Mouse (Mus musculus): ENCODE results near the gene Slc12a6.

The Slc12a6 gene

GRCm38 (mm10) chr2:112367222-112367621 is 101.6 kb downstream of the Slc12a6 start:
- in situ Hi-C loops (cut with MboI; ENCODE audit: low pct_unique_long_range_greater_than_20kb in 1 of 2, low sequenced_read_pairs in 2 of 2, unreplicated experiment in 1 of 2) = no loop called here

- in situ Hi-C loops (cut with MboI; ENCODE audit: low pct_unique_long_range_greater_than_20kb in 1 of 2, low sequenced_read_pairs in 2 of 2, unreplicated experiment in 1 of 2) = no loop called here
Observed at GRCm38 (mm10) chr2:112367726-112368673, 102.4 kb downstream of the Slc12a6 start, which contains the start of gene Emc4. Gene Emc4 (minus strand): TSS chr2:112368027.

- in situ Hi-C loops (cut with MboI; ENCODE audit: low pct_unique_long_range_greater_than_20kb in 1 of 2, low sequenced_read_pairs in 2 of 2, unreplicated experiment in 1 of 2) = loop anchor here (10.0 kb wide), 2 partner anchors 115 to 125 kb away; partner anchors contain the start of genes Aven (in 1 of the 2) and Chrm5 (in 1 of the 2)
Observed at GRCm38 (mm10) chr2:112369941-112370340, 104.3 kb downstream of the Slc12a6 start.

- in situ Hi-C loops (cut with MboI; ENCODE audit: low pct_unique_long_range_greater_than_20kb in 1 of 2, low sequenced_read_pairs in 2 of 2, unreplicated experiment in 1 of 2) = loop anchor here (10.0 kb wide), 2 partner anchors 112 to 122 kb away; partner anchors contain the start of genes Aven (in 1 of the 2) and Chrm5 (in 1 of the 2)
Observed at GRCm38 (mm10) chr2:112373141-112373540, 107.5 kb downstream of the Slc12a6 start.

GRCm38 (mm10) chr2:112374610-112375009 is 109.0 kb downstream of the Slc12a6 start:
- in situ Hi-C loops (cut with MboI; ENCODE audit: low pct_unique_long_range_greater_than_20kb in 1 of 2, low sequenced_read_pairs in 2 of 2, unreplicated experiment in 1 of 2) = loop anchor here (10.0 kb wide), 2 partner anchors 110 to 120 kb away; partner anchors contain the start of genes Aven (in 1 of the 2) and Chrm5 (in 1 of the 2)

- in situ Hi-C loops (cut with MboI; ENCODE audit: low pct_unique_long_range_greater_than_20kb in 1 of 2, low sequenced_read_pairs in 2 of 2, unreplicated experiment in 1 of 2) = loop anchor here (10.0 kb wide), 2 partner anchors 106 to 116 kb away; partner anchors contain the start of genes Aven (in 1 of the 2) and Chrm5 (in 1 of the 2)
Observed at GRCm38 (mm10) chr2:112378973-112379898, 113.6 kb downstream of the Slc12a6 start, which contains the start of gene Katnbl1. Gene Katnbl1 (plus strand): TSS chr2:112379211.

GRCm38 (mm10) chr2:112380131-112380530 is 114.5 kb downstream of the Slc12a6 start:
- in situ Hi-C loops (cut with MboI; ENCODE audit: low pct_unique_long_range_greater_than_20kb in 1 of 2, low sequenced_read_pairs in 2 of 2, unreplicated experiment in 1 of 2) = no loop called here

GRCm38 (mm10) chr2:112381219-112381618 is 115.6 kb downstream of the Slc12a6 start:
- in situ Hi-C loops (cut with MboI; ENCODE audit: low pct_unique_long_range_greater_than_20kb in 1 of 2, low sequenced_read_pairs in 2 of 2, unreplicated experiment in 1 of 2) = no loop called here

- in situ Hi-C loops (cut with MboI; ENCODE audit: low pct_unique_long_range_greater_than_20kb in 1 of 2, low sequenced_read_pairs in 2 of 2, unreplicated experiment in 1 of 2) = no loop called here
Observed at GRCm38 (mm10) chr2:112390843-112391242, 125.2 kb downstream of the Slc12a6 start.

- in situ Hi-C loops (cut with MboI; ENCODE audit: low pct_unique_long_range_greater_than_20kb in 1 of 2, low sequenced_read_pairs in 2 of 2, unreplicated experiment in 1 of 2) = no loop called here
Observed at GRCm38 (mm10) chr2:112391346-112392000, 125.8 kb downstream of the Slc12a6 start.

- in situ Hi-C loops (cut with MboI; ENCODE audit: low pct_unique_long_range_greater_than_20kb in 1 of 2, low sequenced_read_pairs in 2 of 2, unreplicated experiment in 1 of 2) = no loop called here
Observed at GRCm38 (mm10) chr2:112392689-112393088, 127.1 kb downstream of the Slc12a6 start.

GRCm38 (mm10) chr2:112393958-112394357 is 128.3 kb downstream of the Slc12a6 start:
- in situ Hi-C loops (cut with MboI; ENCODE audit: low pct_unique_long_range_greater_than_20kb in 1 of 2, low sequenced_read_pairs in 2 of 2, unreplicated experiment in 1 of 2) = no loop called here

GRCm38 (mm10) chr2:112396649-112397048 is 131.0 kb downstream of the Slc12a6 start:
- in situ Hi-C loops (cut with MboI; ENCODE audit: low pct_unique_long_range_greater_than_20kb in 1 of 2, low sequenced_read_pairs in 2 of 2, unreplicated experiment in 1 of 2) = no loop called here

GRCm38 (mm10) chr2:112407030-112407429 is 141.4 kb downstream of the Slc12a6 start:
- in situ Hi-C loops (cut with MboI; ENCODE audit: low pct_unique_long_range_greater_than_20kb in 1 of 2, low sequenced_read_pairs in 2 of 2, unreplicated experiment in 1 of 2) = no loop called here

Measured in mouse embryonic stem cell (cell line).